Mouse (Mus musculus): Measurements from ENCODE around the gene Rasl11b. TPM values are rescaled to one million over a fixed set of nuclear protein-coding genes. Genes with fewer than 3 reads are reported as not detected.

Rasl11b gene
- polyA plus RNA-seq, 1 experiment from 2014 or later: 4.7 TPM

DNA sequence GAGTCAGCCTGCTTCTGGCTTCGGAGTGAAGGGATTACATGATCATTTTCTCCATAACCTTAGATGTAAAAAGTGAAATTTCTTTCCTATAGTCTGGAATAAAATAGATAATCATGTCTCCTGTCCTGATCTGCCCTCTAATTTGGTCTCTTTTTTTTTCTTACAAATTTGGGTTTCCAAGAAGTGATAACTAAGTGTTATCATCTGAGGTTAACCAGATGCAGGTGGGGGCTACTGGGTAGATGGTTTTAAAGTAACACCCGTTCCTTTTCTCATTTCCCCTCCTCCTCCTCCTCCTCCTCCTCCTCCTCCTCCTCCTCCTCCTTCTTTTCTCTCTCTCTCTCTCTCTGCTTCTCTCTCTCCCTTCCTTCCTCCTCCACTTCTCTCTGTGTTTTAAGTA lies 2.1 kb upstream of the Rasl11b start:
- peaks cover 7% of the 10 kb centered on the region for H3K4me1 ChIP-seq (ENCODE audit: control insufficient read depth, low read depth, low read length)
- no peak overlapping the region for H3K27ac ChIP-seq (ENCODE audit: low read length)
- WGBS (ENCODE audit: insufficient replicate concordance): 36% methylated on average over 2 of the region's 2 CpGs
- no peak overlapping the region for H3K4me3 ChIP-seq (ENCODE audit: low read depth, low read length)
- H3K9ac ChIP-seq (ENCODE audit: low read depth, low read length): no peak overlapping the region
- ATAC-seq (ENCODE audit: low read depth): no peak
- H3K36me3 ChIP-seq (ENCODE audit: control insufficient read depth, insufficient read depth): no peaks in the 10 kb centered on the region
- H3K9me3 ChIP-seq (replicated peaks; ENCODE audit: control insufficient read depth, low read length): no peaks in the 10 kb centered on the region
- peaks cover 18% of the 10 kb centered on the region for H3K27me3 ChIP-seq (ENCODE audit: control insufficient read depth, insufficient read depth, low read depth, low read length)
- H3K4me2 ChIP-seq (ENCODE audit: low read depth, low read length): no peak overlapping the region

DNA sequence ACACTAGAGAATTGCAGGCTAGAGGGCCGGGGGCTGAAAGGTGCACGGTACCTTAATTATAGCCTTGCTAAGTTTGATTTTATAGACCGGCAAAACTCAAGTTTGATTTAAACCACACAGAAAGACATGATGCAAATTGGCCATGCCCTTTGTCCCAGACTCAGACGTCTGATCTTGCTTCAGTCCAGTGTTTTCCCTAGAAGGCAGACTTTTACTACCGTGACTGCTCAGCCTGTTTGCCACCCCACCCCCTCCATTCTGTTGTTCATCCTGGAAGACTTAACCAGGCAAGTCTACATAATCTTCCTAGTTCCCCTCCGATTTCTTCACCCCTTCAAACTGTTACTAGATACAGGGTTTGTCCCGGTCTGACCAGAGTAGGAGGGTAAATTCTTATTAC lies 1.5 kb upstream of the Rasl11b start:
- Histone ChIP-seq H3K4me2 (ENCODE audit: low read depth, low read length) (no peak overlapping the region), H3K4me3 (ENCODE audit: low read depth, low read length) (no peak overlapping the region), H3K27ac (ENCODE audit: low read length) (no peak overlapping the region), H3K36me3 (ENCODE audit: control insufficient read depth, insufficient read depth) (no peaks in the 10 kb centered on the region), H3K4me1 (ENCODE audit: control insufficient read depth, low read depth, low read length) (peaks cover 7% of the 10 kb centered on the region), H3K9me3 (replicated peaks; ENCODE audit: control insufficient read depth, low read length) (no peaks in the 10 kb centered on the region), H3K27me3 (ENCODE audit: control insufficient read depth, insufficient read depth, low read depth, low read length) (peaks cover 18% of the 10 kb centered on the region), H3K9ac (ENCODE audit: low read depth, low read length) (no peak overlapping the region)
- no peak for ATAC-seq (ENCODE audit: low read depth)
- WGBS (ENCODE audit: insufficient replicate concordance): 45% methylated on average over 7 of the region's 7 CpGs

- Histone ChIP-seq H3K9ac (ENCODE audit: low read depth, low read length) (peak overlapping the region; percentile 53), H3K27me3 (ENCODE audit: control insufficient read depth, insufficient read depth, low read depth, low read length) (peaks cover 18% of the 10 kb centered on the region), H3K4me1 (ENCODE audit: control insufficient read depth, low read depth, low read length) (peaks cover 7% of the 10 kb centered on the region), H3K9me3 (replicated peaks; ENCODE audit: control insufficient read depth, low read length) (no peaks in the 10 kb centered on the region), H3K36me3 (ENCODE audit: control insufficient read depth, insufficient read depth) (no peaks in the 10 kb centered on the region), H3K27ac (ENCODE audit: low read length) (no peak overlapping the region), H3K4me2 (ENCODE audit: low read depth, low read length) (peak overlapping the region; percentile 79), H3K4me3 (ENCODE audit: low read depth, low read length) (peak overlapping the region; percentile 68)
- ATAC-seq (ENCODE audit: low read depth): peak; percentile 50
- WGBS (ENCODE audit: insufficient replicate concordance): 24% methylated on average over 16 of the region's 16 CpGs
Measured at GRCm38 (mm10) chr5:74194027-74194840, 852 bp upstream of the Rasl11b start.

GRCm38 (mm10) chr5:74195614-74196306 lies 674 bp downstream of the Rasl11b start:
- Histone ChIP-seq H3K4me1 (ENCODE audit: control insufficient read depth, low read depth, low read length) (peaks cover 7% of the 10 kb centered on the region), H3K4me2 (ENCODE audit: low read depth, low read length) (peak overlapping the region; percentile 79), H3K27ac (ENCODE audit: low read length) (no peak overlapping the region), H3K36me3 (ENCODE audit: control insufficient read depth, insufficient read depth) (no peaks in the 10 kb centered on the region), H3K9me3 (replicated peaks; ENCODE audit: control insufficient read depth, low read length) (no peaks in the 10 kb centered on the region), H3K27me3 (ENCODE audit: control insufficient read depth, insufficient read depth, low read depth, low read length) (peaks cover 18% of the 10 kb centered on the region), H3K9ac (ENCODE audit: low read depth, low read length) (peak overlapping the region; percentile 71), H3K4me3 (ENCODE audit: low read depth, low read length) (peak overlapping the region; percentile 68)
- WGBS (ENCODE audit: insufficient replicate concordance): 10% methylated on average over 27 of the region's 27 CpGs
- no peak for ATAC-seq (ENCODE audit: low read depth)

DNA sequence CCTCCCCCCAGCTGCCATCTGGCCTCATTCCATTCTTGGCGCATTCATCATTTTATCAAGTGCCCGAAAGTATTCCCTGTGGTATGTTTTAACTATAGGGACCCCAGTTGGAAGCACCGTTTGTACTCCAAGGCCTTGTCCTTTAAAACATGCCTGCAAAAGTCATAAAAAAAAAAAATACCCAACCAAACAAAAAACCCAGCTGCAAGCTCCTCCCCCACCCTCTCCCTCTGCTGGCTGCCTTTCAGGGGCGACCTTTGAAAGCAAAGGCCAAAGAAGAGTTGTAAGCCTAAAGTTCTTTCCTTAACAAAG lies 1.2 kb downstream of the Rasl11b start:
- no peaks in the 10 kb centered on the region for H3K36me3 ChIP-seq (ENCODE audit: control insufficient read depth, insufficient read depth)
- peak overlapping the region; percentile 68 for H3K4me3 ChIP-seq (ENCODE audit: low read depth, low read length)
- WGBS (ENCODE audit: insufficient replicate concordance): 22% methylated on average over 4 of the region's 4 CpGs
- no peak overlapping the region for H3K9ac ChIP-seq (ENCODE audit: low read depth, low read length)
- H3K27me3 ChIP-seq (ENCODE audit: control insufficient read depth, insufficient read depth, low read depth, low read length): peaks cover 18% of the 10 kb centered on the region
- H3K4me2 ChIP-seq (ENCODE audit: low read depth, low read length): peak overlapping the region; percentile 79
- no peaks in the 10 kb centered on the region for H3K9me3 ChIP-seq (replicated peaks; ENCODE audit: control insufficient read depth, low read length)
- peaks cover 7% of the 10 kb centered on the region for H3K4me1 ChIP-seq (ENCODE audit: control insufficient read depth, low read depth, low read length)
- no peak overlapping the region for H3K27ac ChIP-seq (ENCODE audit: low read length)
- no peak for ATAC-seq (ENCODE audit: low read depth)

GRCm38 (mm10) chr5:74197541-74198330 lies 2.6 kb downstream of the Rasl11b start:
- Histone ChIP-seq H3K36me3 (ENCODE audit: control insufficient read depth, insufficient read depth) (no peaks in the 10 kb centered on the region), H3K4me1 (ENCODE audit: control insufficient read depth, low read depth, low read length) (peaks cover 7% of the 10 kb centered on the region), H3K27ac (ENCODE audit: low read length) (no peak overlapping the region), H3K4me2 (ENCODE audit: low read depth, low read length) (no peak overlapping the region), H3K4me3 (ENCODE audit: low read depth, low read length) (no peak overlapping the region), H3K27me3 (ENCODE audit: control insufficient read depth, insufficient read depth, low read depth, low read length) (peaks cover 16% of the 10 kb centered on the region), H3K9me3 (replicated peaks; ENCODE audit: control insufficient read depth, low read length) (no peaks in the 10 kb centered on the region), H3K9ac (ENCODE audit: low read depth, low read length) (no peak overlapping the region)
- WGBS (ENCODE audit: insufficient replicate concordance): 74% methylated on average over 22 of the region's 22 CpGs
- ATAC-seq (ENCODE audit: low read depth): no peak

DNA sequence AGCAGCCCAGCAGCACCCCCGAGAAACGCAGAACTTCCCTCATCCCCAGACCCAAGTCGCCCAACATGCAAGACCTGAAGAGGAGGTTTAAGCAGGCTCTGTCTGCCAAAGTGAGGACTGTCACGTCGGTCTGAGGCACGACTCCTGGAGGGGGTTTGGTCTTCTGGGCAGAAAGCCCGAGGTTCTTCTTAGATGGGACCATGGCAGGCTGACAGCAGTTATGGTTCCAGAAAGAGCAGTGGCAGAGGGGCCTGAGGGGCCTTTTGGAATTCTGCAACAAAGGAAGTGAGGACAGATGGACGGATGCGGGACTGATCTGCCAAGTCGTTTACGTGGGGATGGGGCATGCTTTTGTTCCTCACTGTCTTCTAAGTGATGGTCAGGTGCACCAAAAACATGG lies 3.4 kb downstream of the Rasl11b start:
- Histone ChIP-seq H3K27ac (ENCODE audit: low read length) (no peak overlapping the region), H3K9ac (ENCODE audit: low read depth, low read length) (no peak overlapping the region), H3K4me3 (ENCODE audit: low read depth, low read length) (no peak overlapping the region), H3K4me1 (ENCODE audit: control insufficient read depth, low read depth, low read length) (peaks cover 7% of the 10 kb centered on the region), H3K36me3 (ENCODE audit: control insufficient read depth, insufficient read depth) (no peaks in the 10 kb centered on the region), H3K9me3 (replicated peaks; ENCODE audit: control insufficient read depth, low read length) (no peaks in the 10 kb centered on the region), H3K4me2 (ENCODE audit: low read depth, low read length) (no peak overlapping the region), H3K27me3 (ENCODE audit: control insufficient read depth, insufficient read depth, low read depth, low read length) (peaks cover 15% of the 10 kb centered on the region)
- ATAC-seq (ENCODE audit: low read depth): no peak
- whole genome bisulfite sequencing (ENCODE audit: insufficient replicate concordance): 67% methylated on average over 11 of the region's 11 CpGs

GRCm38 (mm10) chr5:74199793-74200192 lies 4.7 kb downstream of the Rasl11b start:
- WGBS (ENCODE audit: insufficient replicate concordance): 77% methylated on average over 13 of the region's 13 CpGs
- ATAC-seq (ENCODE audit: low read depth): no peak
- Histone ChIP-seq H3K4me1 (ENCODE audit: control insufficient read depth, low read depth, low read length) (peaks cover under 1% of the 10 kb centered on the region), H3K27ac (ENCODE audit: low read length) (no peak overlapping the region), H3K27me3 (ENCODE audit: control insufficient read depth, insufficient read depth, low read depth, low read length) (peaks cover 9% of the 10 kb centered on the region), H3K9me3 (replicated peaks; ENCODE audit: control insufficient read depth, low read length) (no peaks in the 10 kb centered on the region), H3K4me3 (ENCODE audit: low read depth, low read length) (no peak overlapping the region), H3K36me3 (ENCODE audit: control insufficient read depth, insufficient read depth) (no peaks in the 10 kb centered on the region), H3K4me2 (ENCODE audit: low read depth, low read length) (no peak overlapping the region), H3K9ac (ENCODE audit: low read depth, low read length) (no peak overlapping the region)
